Mouse (Mus musculus): ENCODE data around the gene Ndc1. TPM values are rescaled to one million over a fixed set of nuclear protein-coding genes. Genes with fewer than 3 reads are reported as not detected.
"Not testable (repeated sequence)": the region's sequence is repeated elsewhere in the genome, so short reads cannot be mapped to it uniquely, and the experiment has no call there.

The Ndc1 gene
- total RNA-seq (2014; fragmentation: Nextera tagmentation) (51.5 and 55.8 TPM in 2 replicates), total RNA-seq (2017) (66.9 and 89.3 TPM in 2 replicates)

GRCm38 (mm10) chr4:107367567-107368314, at the start of gene Ndc1:
Gene Ndc1 (plus strand): TSS chr4:107367784.
- peak; percentile 92 for ATAC-seq (replicated peaks; ENCODE audit: low FRiP score, low TSS enrichment, poor library complexity, severe bottlenecking)

GRCm38 (mm10) chr4:107318646-107319045, 48.9 kb upstream of the Ndc1 start:
- ATAC-seq (replicated peaks; ENCODE audit: low FRiP score, low TSS enrichment, poor library complexity, severe bottlenecking), result no peak

- ATAC-seq (replicated peaks; ENCODE audit: low FRiP score, low TSS enrichment, poor library complexity, severe bottlenecking), result no peak
Observed at GRCm38 (mm10) chr4:107321041-107321440, 46.5 kb upstream of the Ndc1 start.

GRCm38 (mm10) chr4:107323113-107323512, 44.5 kb upstream of the Ndc1 start:
- no peak for ATAC-seq (replicated peaks; ENCODE audit: low FRiP score, low TSS enrichment, poor library complexity, severe bottlenecking)

GRCm38 (mm10) chr4:107328530-107328929, 39.1 kb upstream of the Ndc1 start:
- no peak for ATAC-seq (replicated peaks; ENCODE audit: low FRiP score, low TSS enrichment, poor library complexity, severe bottlenecking)

- no peak for ATAC-seq (replicated peaks; ENCODE audit: low FRiP score, low TSS enrichment, poor library complexity, severe bottlenecking)
Observed at GRCm38 (mm10) chr4:107333514-107333913, 34.1 kb upstream of the Ndc1 start.

- ATAC-seq (replicated peaks; ENCODE audit: low FRiP score, low TSS enrichment, poor library complexity, severe bottlenecking), result no peak
Observed at GRCm38 (mm10) chr4:107336356-107336755, 31.2 kb upstream of the Ndc1 start.

GRCm38 (mm10) chr4:107337455-107337854, 30.1 kb upstream of the Ndc1 start:
- no peak for ATAC-seq (replicated peaks; ENCODE audit: low FRiP score, low TSS enrichment, poor library complexity, severe bottlenecking)

GRCm38 (mm10) chr4:107341354-107341753, 26.2 kb upstream of the Ndc1 start:
- ATAC-seq (replicated peaks; ENCODE audit: low FRiP score, low TSS enrichment, poor library complexity, severe bottlenecking), result no peak

- ATAC-seq (replicated peaks; ENCODE audit: low FRiP score, low TSS enrichment, poor library complexity, severe bottlenecking), result no peak
Observed at GRCm38 (mm10) chr4:107344612-107345011, 23.0 kb upstream of the Ndc1 start.

GRCm38 (mm10) chr4:107347221-107347620, 20.4 kb upstream of the Ndc1 start:
- no peak for ATAC-seq (replicated peaks; ENCODE audit: low FRiP score, low TSS enrichment, poor library complexity, severe bottlenecking)

- no peak for ATAC-seq (replicated peaks; ENCODE audit: low FRiP score, low TSS enrichment, poor library complexity, severe bottlenecking)
Observed at GRCm38 (mm10) chr4:107348529-107349310, 18.9 kb upstream of the Ndc1 start.

- peak; percentile 57 for ATAC-seq (replicated peaks; ENCODE audit: low FRiP score, low TSS enrichment, poor library complexity, severe bottlenecking)
Observed at GRCm38 (mm10) chr4:107349311-107350008, 18.1 kb upstream of the Ndc1 start.

- 0 out of 2 replicates have a peak, but pooled peaks have one; percentile 13 for ATAC-seq (replicated peaks; ENCODE audit: low FRiP score, low TSS enrichment, poor library complexity, severe bottlenecking)
Observed at GRCm38 (mm10) chr4:107351368-107351767, 16.2 kb upstream of the Ndc1 start.

GRCm38 (mm10) chr4:107353612-107354011, 14.0 kb upstream of the Ndc1 start:
- ATAC-seq (replicated peaks; ENCODE audit: low FRiP score, low TSS enrichment, poor library complexity, severe bottlenecking), result no peak

- ATAC-seq (replicated peaks; ENCODE audit: low FRiP score, low TSS enrichment, poor library complexity, severe bottlenecking), result no peak
Observed at GRCm38 (mm10) chr4:107354126-107354525, 13.5 kb upstream of the Ndc1 start.

- no peak for ATAC-seq (replicated peaks; ENCODE audit: low FRiP score, low TSS enrichment, poor library complexity, severe bottlenecking)
Observed at GRCm38 (mm10) chr4:107354543-107354942, 13.0 kb upstream of the Ndc1 start.

- ATAC-seq (replicated peaks; ENCODE audit: low FRiP score, low TSS enrichment, poor library complexity, severe bottlenecking), result not testable (repeated sequence)
Observed at GRCm38 (mm10) chr4:107357172-107357571, 10.4 kb upstream of the Ndc1 start.

- ATAC-seq (replicated peaks; ENCODE audit: low FRiP score, low TSS enrichment, poor library complexity, severe bottlenecking), result no peak
Observed at GRCm38 (mm10) chr4:107358460-107358859, 9.1 kb upstream of the Ndc1 start.

Measured in megakaryocyte-erythroid progenitor cell, adult 5-6 weeks (primary cell).